Mouse (Mus musculus) testis, adult 2 months (tissue): Measurements from ENCODE around the gene Repin1. TPM values are rescaled to one million over a fixed set of nuclear protein-coding genes. Genes with fewer than 3 reads are reported as not detected.
A peak's percentile ranks its signal among the peaks of the same experiment; 100 is the strongest.
"Not testable (repeated sequence)": the region's sequence is repeated elsewhere in the genome, so short reads cannot be mapped to it uniquely, and the experiment has no call there.

Experiments
- H3K27ac ChIP-seq: fragments of 200-500 bp; 2 replicates; pipeline ENCODE4 v1.5.1; 2012; ENCODE audit warnings: low read depth, low read length; ENCODE audit not compliant: control insufficient read depth, insufficient read depth
- H3K27me3 ChIP-seq: fragments of 200-500 bp; 2 replicates; pipeline ENCODE4 v1.6.1; 2012; ENCODE audit warnings: mild to moderate bottlenecking, low read length, moderate library complexity; ENCODE audit not compliant: control insufficient read depth, insufficient read depth
- H3K36me3 ChIP-seq: fragments of 200-500 bp; 2 replicates; pipeline ENCODE4 v1.6.1; 2012; ENCODE audit warnings: mild to moderate bottlenecking, low read length; ENCODE audit not compliant: control insufficient read depth, insufficient read depth
- H3K4me1 ChIP-seq: fragments of 200-500 bp; 2 replicates; pipeline ENCODE4 v1.6.1; 2012; ENCODE audit warnings: low read length; ENCODE audit not compliant: control insufficient read depth, insufficient read depth
- H3K4me3 ChIP-seq: fragments of 200-500 bp; 2 replicates; pipeline ENCODE4 v1.5.1; 2012; ENCODE audit warnings: low read depth, mild to moderate bottlenecking, low read length, moderate library complexity, mixed read lengths; ENCODE audit not compliant: control insufficient read depth
- CTCF ChIP-seq: fragments of 200-500 bp; IDR thresholded peaks from 2 replicates; pipeline ENCODE4 v1.5.1; 2012; ENCODE audit warnings: low read depth, mild to moderate bottlenecking, inconsistent platforms, low read length, moderate library complexity; ENCODE audit not compliant: control insufficient read depth, insufficient read depth, insufficient replicate concordance
- POLR2A ChIP-seq: fragments of 200-500 bp; IDR thresholded peaks from 2 replicates; pipeline ENCODE4 v1.6.1; 2012; ENCODE audit warnings: low read depth, mild to moderate bottlenecking, inconsistent platforms, low read length, moderate library complexity; ENCODE audit not compliant: control insufficient read depth
- polyA plus RNA-seq: library from polyadenylated mRNA; depleted of rRNA; stranded (reverse); fragments of >200 nt; gene quantifications from 2 replicates; pipeline ENCODE4 v1.2.3, GENCODE M21; 2012

Gene Repin1
- polyA plus RNA-seq, 1 experiment, result 17.8 TPM

GRCm38 (mm10) chr6:48610657-48611056 lies 17.0 kb downstream of the Repin1 start:
- H3K36me3 ChIP-seq, result no peaks in the 10 kb centered on the region
- no peak overlapping the region for H3K27ac ChIP-seq
- no peak overlapping the region for H3K4me3 ChIP-seq
- H3K4me1 ChIP-seq, result no peaks in the 10 kb centered on the region
- TF ChIP-seq POLR2A (no peak), CTCF (no peak)
- H3K27me3 ChIP-seq, result no peaks in the 10 kb centered on the region

DNA sequence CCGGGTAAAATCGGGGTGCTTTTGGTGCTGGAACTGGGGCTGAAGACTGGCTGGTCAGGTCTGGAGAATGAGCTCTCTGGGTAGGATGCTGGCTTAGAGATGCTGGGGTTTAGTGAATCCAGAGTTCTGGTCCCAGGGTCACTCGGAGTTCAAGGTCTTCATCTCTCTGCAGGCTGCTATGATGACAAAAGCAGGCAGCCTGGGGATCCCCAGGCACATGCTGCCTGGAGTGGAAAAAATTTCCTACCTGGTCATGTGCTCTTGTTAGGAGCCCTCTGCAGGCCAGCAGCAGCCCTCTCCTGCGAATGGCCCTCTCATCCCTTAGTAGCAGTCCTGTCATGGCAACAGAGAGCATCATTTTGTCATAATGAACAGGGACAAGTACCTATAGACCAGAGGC lies 19.8 kb downstream of the Repin1 start:
- H3K36me3 ChIP-seq, result no peaks in the 10 kb centered on the region
- TF ChIP-seq CTCF, result no peak
- TF ChIP-seq POLR2A, result no peak

GRCm38 (mm10) chr6:48614756-48615155 lies 21.1 kb downstream of the Repin1 start:
- no peaks in the 10 kb centered on the region for H3K27me3 ChIP-seq
- no peak overlapping the region for H3K27ac ChIP-seq
- TF ChIP-seq POLR2A (no peak), CTCF (no peak)
- peak overlapping the region; percentile 2; the same call in 1 of the 2 replicates for H3K4me3 ChIP-seq
- peaks cover 6% of the 10 kb centered on the region; the same call in 1 of the 2 replicates for H3K4me1 ChIP-seq
- H3K36me3 ChIP-seq, result no peaks in the 10 kb centered on the region

More for the DNA sequence above, 19.8 kb downstream of the Repin1 start:
- Histone ChIP-seq H3K4me1 (no peaks in the 10 kb centered on the region), H3K27ac (no peak overlapping the region), H3K4me3 (peak overlapping the region; percentile 82), H3K27me3 (no peaks in the 10 kb centered on the region)

DNA sequence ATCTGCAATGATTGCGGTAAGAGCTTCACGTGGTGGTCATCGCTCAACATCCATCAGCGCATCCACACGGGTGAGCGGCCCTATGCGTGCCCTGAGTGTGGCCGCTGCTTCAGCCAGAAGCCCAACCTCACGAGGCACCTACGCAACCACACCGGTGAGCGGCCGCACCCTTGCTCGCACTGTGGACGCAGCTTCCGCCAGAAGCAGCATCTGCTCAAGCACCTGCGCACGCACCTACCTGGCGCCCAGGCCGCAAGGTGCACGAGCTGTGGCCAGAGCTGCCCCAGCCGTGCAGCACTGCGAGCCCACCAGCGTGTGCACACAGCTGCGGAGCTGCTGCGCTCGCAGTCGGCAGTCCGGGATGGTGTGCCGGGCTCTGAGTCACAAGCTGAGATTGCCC lies 26.3 kb downstream of the Repin1 start:
- H3K36me3 ChIP-seq, result no peaks in the 10 kb centered on the region

GRCm38 (mm10) chr6:48622186-48622843 lies 28.6 kb downstream of the Repin1 start:
- not testable (repeated sequence) for H3K27ac ChIP-seq, H3K4me3 ChIP-seq, H3K27me3 ChIP-seq, H3K36me3 ChIP-seq
- peaks cover 15% of the 10 kb centered on the region for H3K4me1 ChIP-seq

More for the DNA sequence above, 26.3 kb downstream of the Repin1 start:
- no peak overlapping the region for H3K27ac ChIP-seq
- peak overlapping the region; percentile 8 for H3K4me3 ChIP-seq
- peaks cover 15% of the 10 kb centered on the region for H3K4me1 ChIP-seq
- TF ChIP-seq CTCF (no peak), POLR2A (0 out of 2 replicates have a peak, but pooled peaks have one; percentile 6)
- no peaks in the 10 kb centered on the region for H3K27me3 ChIP-seq

- Histone ChIP-seq H3K4me1 (peaks cover 15% of the 10 kb centered on the region), H3K36me3 (no peaks in the 10 kb centered on the region), H3K4me3 (no peak overlapping the region), H3K27ac (no peak overlapping the region), H3K27me3 (no peaks in the 10 kb centered on the region)
- no peak for TF ChIP-seq POLR2A
- TF ChIP-seq CTCF, result no peak
Measured at GRCm38 (mm10) chr6:48623460-48623859, 29.8 kb downstream of the Repin1 start.

- Histone ChIP-seq H3K36me3 (no peaks in the 10 kb centered on the region), H3K4me1 (peaks cover 9% of the 10 kb centered on the region), H3K4me3 (peak within 1 kb of the TSS; percentile 39), H3K27me3 (no peaks in the 10 kb centered on the region), H3K27ac (no peak within 1 kb of the TSS)
- TF ChIP-seq CTCF (no peak), POLR2A (no peak)
Measured at GRCm38 (mm10) chr6:48626464-48626863, 32.8 kb downstream of the Repin1 start, which contains the start of gene AI854703. Gene AI854703, plus strand, starts transcription at chr6:48626764.
